Mouse (Mus musculus) urinary bladder, postnatal 14 days (tissue): Measurements from ENCODE around the gene Bglap2.
A peak's percentile ranks its signal among the peaks of the same experiment; 100 is the strongest.
"Not testable (repeated sequence)": the region's sequence is repeated elsewhere in the genome, so short reads cannot be mapped to it uniquely, and the experiment has no call there.

ENCODE experiments used
- DNase-seq: peaks from one replicate; pipeline ENCODE4 v3.0.0; 2021; ENCODE audit warnings: low spot score

The Bglap2 gene

GRCm38 (mm10) chr3:88393776-88394375, 15.4 kb upstream of the Bglap2 start:
- no peak for DNase-seq

GRCm38 (mm10) chr3:88384364-88384763, 5.9 kb upstream of the Bglap2 start, which contains the start of gene Bglap:
TSS of gene Bglap (minus strand) at chr3:88384464.
- no peak for DNase-seq

GRCm38 (mm10) chr3:88382383-88382782, 3.9 kb upstream of the Bglap2 start:
- not testable (repeated sequence) for DNase-seq

DNA sequence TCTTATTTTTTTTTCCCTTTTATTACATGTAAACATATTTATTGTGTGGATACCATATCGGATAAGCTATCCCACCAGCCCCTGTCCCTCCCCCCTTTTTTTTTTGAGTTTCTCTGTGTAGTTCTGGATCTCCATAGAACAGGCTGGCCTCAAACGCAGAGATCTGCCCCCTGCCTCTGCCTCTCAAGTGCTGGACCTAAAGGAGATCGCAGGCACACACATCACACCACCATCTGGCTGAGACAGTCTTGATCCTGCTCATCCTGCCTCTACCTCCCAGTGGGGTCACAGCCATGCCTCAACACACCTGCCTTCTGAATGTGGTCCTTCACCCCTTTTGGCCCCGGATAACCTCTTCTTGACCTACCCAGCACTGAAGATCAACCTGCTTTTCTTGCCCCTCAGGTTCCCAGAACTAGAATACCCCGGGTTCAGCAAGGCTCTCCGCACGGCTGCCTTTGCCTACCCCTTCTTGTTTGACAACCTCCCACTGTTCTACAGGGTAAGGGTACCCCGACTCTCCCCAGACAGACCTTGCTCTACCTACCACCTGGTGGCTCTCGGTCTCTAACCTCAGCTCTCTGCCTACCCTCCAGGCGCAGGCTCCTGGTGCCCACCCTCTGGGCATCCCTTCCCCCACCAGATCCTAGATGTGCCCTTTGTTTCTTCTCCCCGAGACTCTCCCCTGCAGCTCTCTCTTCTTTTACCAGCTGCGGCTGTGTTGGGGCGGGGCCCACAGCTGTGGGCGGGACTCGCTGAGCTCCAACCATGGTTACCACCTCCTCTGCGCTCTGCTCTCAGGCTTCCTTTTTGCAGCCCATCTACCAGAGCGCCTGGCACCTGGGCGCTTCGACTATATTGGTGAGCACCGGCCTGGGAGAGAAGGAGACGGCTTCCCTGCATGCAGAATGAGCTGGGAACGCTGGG, 3.2 kb upstream of the Bglap2 start:
- not testable (repeated sequence) for DNase-seq

DNA sequence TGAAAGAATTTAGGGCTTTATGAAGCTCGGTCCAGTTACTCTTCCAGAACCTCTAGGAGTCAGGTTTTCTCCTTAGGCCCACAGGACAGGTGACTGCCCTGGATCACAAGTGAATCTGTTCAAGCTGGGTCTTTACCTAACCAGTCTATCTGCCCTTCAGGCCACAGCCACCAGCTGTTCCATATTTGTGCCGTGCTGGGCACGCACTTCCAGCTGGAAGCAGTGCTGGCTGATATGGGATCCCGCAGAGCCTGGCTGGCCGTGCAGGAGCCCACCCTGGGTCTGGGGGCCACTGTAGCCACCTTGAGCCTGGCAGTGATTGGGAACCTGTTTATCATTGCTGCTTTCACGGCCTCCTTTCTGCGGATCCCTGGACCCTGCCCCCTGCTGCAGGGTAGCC, 1.9 kb downstream of the Bglap2 start:
- not testable (repeated sequence) for DNase-seq

GRCm38 (mm10) chr3:88375750-88376626, 2.5 kb downstream of the Bglap2 start:
- peak; percentile 37 for DNase-seq

- DNase-seq: not testable (repeated sequence)
Measured at GRCm38 (mm10) chr3:88372643-88373042, 5.9 kb downstream of the Bglap2 start, which contains the start of gene Bglap3. TSS of gene Bglap3 (minus strand) at chr3:88372743.

- not testable (repeated sequence) for DNase-seq
Measured at GRCm38 (mm10) chr3:88368511-88368910, 10.0 kb downstream of the Bglap2 start.

GRCm38 (mm10) chr3:88367517-88367916, 11.0 kb downstream of the Bglap2 start:
- not testable (repeated sequence) for DNase-seq

GRCm38 (mm10) chr3:88366830-88367428, 11.6 kb downstream of the Bglap2 start:
- DNase-seq: peak; percentile 54

DNA sequence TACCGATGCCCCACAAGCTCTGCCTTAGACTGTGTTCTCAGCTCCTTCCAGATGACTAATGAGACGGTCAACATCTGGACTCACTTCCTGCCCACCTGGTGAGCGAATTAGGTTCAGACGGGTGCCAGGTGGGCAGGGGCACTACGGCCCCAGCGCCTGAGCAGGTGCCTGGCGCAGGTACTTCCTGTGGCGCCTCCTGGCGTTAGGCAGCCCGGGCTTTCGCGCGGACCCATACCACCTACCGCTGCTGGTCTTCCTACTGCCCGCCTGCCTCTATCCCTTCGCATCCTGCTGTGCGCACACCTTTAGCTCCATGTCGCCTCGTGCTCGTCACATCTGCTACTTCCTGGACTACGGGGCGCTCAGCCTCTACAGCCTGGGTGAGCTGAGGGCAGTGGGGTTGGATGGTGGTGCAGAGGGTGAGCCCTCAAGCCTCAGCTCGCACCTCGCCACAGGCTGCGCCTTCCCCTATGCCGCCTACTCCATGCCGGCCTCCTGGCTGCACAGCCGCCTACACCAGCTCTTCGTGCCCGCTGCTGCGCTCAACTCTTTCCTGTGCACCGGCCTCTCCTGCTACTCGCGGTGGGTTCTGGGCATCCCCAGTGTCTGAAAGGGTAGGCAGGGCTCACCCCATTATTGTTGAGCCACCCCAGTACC, 12.7 kb downstream of the Bglap2 start:
- DNase-seq: no peak

- DNase-seq: peak; percentile 85
Measured at GRCm38 (mm10) chr3:88364337-88364736, 14.2 kb downstream of the Bglap2 start, which contains the start of gene Paqr6. TSS of gene Paqr6 (plus strand) at chr3:88364584.

GRCm38 (mm10) chr3:88363700-88364099, 14.8 kb downstream of the Bglap2 start:
- no peak for DNase-seq

DNA sequence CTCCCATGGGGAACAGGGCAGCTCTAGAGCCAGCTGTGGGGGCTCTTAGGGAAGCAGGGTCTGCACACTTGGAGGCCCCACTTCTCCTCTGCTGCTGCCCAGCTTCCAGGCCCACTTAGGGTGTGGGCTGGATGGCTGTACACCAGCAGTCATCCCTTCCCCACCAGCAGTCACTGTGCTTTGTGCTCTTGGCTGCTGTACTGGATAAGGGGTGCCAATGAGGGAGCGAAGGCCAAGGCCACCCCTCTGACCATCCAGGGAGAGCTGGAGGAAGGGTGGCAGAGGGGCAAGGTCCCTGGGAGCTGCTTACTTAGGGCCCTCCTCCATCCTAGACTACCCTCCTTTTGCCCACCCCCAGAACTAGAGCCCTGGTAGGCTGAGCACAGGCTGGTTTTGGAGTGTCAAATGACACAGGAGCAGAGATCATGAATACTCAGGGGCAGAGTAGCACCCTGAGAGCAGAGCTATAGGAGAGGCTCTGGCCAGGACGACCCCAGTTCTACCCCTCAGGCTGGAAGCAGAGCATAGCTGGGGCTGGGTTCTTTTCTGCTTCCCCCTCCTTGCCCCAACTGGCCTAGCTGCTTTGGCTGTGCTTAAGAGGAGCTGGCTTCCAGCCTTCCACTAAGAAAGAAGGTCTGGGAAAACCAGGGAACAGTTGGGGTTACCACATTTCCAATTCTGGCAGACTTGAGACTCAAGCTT, 16.7 kb downstream of the Bglap2 start:
- DNase-seq: no peak

DNA sequence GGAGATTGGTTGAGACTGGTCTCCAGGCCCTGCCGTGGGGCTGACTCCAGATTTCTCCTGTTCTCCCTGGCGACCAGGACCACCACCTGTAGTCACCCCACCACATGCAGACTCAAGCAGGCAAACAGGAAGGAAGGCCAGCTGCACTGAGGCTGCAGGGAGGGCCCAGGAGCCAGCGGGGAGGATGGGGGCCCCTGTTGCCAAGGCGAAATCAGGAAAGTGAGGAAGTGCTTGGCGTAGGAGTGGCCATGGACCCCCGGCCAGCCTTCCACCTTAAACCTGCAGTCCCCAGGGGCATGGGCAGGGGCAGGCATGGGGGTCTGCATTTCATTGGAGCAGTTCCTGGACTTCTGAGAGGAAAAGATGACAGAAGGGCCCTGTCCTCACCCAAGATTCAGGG, 17.4 kb downstream of the Bglap2 start:
- DNase-seq: no peak

DNA sequence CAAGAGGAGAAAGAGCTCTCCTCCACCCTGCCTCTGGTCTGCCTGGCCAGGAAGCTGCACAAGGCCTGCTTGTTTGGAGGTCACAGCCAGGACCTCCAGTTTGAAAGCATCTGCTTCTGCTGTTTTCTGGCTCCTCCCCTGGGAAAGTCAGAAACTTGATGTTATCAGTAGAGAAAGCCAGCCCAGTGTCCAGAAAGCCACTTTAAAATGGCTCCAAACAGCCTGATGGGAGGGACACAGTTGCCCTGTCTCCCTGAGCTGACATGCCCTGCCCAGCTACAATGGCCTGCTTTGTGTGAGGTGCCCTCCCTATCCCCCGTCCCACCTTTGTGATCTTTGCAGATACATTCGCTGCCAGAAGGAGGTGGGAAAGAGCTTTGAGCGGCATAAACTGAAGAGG, 18.5 kb downstream of the Bglap2 start:
- no peak for DNase-seq

DNA sequence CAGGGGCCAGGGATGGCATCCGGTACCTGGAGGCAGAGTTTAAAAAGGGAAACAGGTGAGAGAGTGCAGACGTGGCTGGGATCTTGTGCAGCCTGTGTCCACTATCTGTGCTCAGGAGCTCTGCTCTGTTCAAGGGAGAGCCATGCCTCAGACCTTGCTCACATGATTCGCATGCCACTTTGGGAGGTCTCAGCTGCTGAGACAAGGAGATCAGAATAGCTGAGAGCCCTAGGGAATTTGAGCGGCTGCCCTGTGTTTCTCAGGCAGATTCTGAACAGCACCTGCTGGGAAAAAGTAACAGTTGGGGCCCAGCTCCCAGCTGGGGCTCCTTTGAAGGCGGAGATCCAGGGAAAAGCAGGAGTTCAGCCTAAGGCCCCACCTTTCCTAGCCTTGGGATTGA, 18.9 kb downstream of the Bglap2 start:
- DNase-seq: no peak

DNA sequence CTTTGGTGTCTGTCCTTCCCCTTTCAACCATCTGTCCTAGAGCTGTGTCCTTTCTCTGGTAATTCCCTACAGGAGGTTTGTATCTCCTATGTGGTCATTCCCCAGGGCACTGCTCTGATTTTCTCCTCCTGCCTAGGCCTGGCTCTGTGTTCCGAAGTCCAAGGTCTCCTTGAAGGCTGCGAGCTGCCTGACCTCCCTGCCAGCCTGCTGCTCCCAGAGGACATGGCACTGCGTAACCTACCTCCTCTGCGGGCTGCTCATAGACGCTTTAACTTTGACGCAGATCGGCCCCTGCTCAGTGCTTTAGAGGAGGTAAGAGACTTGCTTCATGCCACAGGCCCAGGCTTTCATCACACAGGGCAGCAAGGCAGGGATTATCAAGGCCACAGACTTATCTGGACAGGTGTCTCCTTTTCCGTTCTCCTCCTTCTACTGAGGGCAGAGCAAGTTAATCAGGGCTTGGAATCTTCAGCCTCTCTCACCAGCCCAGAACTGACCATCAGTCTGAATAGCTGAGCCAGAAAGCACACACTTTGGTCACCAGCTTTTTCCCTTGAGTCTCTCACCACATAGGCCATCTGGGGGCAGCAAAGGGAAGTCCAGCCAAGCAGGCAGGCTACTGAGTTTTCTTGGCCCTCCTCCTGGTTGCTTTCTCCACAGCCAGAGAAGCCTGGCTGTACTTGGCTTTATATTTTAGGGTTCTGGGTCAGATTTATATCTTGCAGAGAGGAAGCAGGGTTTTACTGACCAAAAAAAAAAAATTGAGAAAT, 23.9 kb downstream of the Bglap2 start:
- no peak for DNase-seq

DNA sequence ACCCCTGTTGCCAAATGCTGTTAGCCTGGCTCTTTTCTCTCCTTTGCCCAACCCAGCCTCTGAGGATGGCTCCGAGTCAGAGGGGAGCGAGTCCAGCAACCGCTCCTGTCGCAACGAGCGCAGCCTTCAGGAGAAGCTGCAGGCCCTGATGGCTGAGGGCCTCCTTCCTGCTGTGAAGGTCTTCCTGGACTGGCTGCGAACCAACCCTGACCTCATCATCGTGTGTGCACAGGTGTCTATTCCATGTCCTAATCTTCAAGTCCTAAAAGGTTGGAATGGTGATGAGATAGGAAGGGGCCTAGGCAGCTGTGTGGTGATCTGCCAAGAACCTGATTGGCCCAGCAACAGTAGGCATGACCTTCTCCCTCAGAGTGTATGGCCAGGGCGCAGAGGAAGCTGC, 25.6 kb downstream of the Bglap2 start:
- DNase-seq: no peak

GRCm38 (mm10) chr3:88350732-88351131, 27.8 kb downstream of the Bglap2 start:
- no peak for DNase-seq
